In genomic region chr14:29324430-29324782, GRCm38 (mm10) we compare ENCODE assay signal across 15 mouse cellular contexts.
DNase-seq lines count a peak whose midpoint lies in the region; ATAC-seq and TF ChIP-seq lines count a peak whose summit lies in the region.
"Had no signal": no experiment of that assay in that cellular context is flagged by ENCODE, and none has a peak within 500 bp of the region (broad histone marks: within the 10 kb centered on the region; RNA-seq: fewer than 3 reads in every experiment).

No protein-coding gene starts in this region.

- H3K9me3 ChIP-seq in neural tube, embryonic 15.5 days (replicated peaks) = no peaks in the 10 kb centered on the region
- H3K9me3 ChIP-seq: embryonic facial prominence, embryonic 15.5 days; forebrain, embryonic 12.5 days; limb, embryonic 15.5 days had no signal

- intact Hi-C loops in gastrocnemius, adult 2 months (cut with DNase I) = no loop called here

- no peaks in the 10 kb centered on the region for H3K36me3 ChIP-seq in neural tube, embryonic 15.5 days
- H3K36me3 ChIP-seq: embryonic facial prominence, embryonic 15.5 days; forebrain, embryonic 12.5 days; limb, embryonic 15.5 days had no signal

- peak overlapping the region; percentile 73 for H3K27ac ChIP-seq in neural tube, embryonic 15.5 days (replicated peaks)
- H3K27ac ChIP-seq in gastrocnemius, adult 2 months = no peak overlapping the region
- H3K27ac ChIP-seq: embryonic facial prominence, embryonic 15.5 days; forebrain, embryonic 12.5 days; limb, embryonic 15.5 days had no signal

- WGBS in lung, adult 2 months = 83% methylated on average over 5 of the region's 5 CpGs
- WGBS in neural tube, embryonic 15.5 days = 57% methylated on average over 5 of the region's 5 CpGs

- no peak overlapping the region for H3K4me3 ChIP-seq in lung, adult 2 months (replicated peaks; ENCODE audit: extremely low read depth, low read depth, low read length)
- no peak overlapping the region for H3K4me3 ChIP-seq in neural tube, embryonic 15.5 days (replicated peaks)
- H3K4me3 ChIP-seq in gastrocnemius, adult 2 months = no peak overlapping the region
- H3K4me3 ChIP-seq: embryonic facial prominence, embryonic 15.5 days; forebrain, embryonic 12.5 days; limb, embryonic 15.5 days had no signal

- no peak for TF ChIP-seq POLR2A in lung, adult 2 months (IDR thresholded peaks at IDR 0.05; ENCODE audit: borderline replicate concordance, extremely low read depth, low read depth, low read length)

- TF ChIP-seq CTCF in lung, adult 2 months (IDR thresholded peaks at IDR 0.05; ENCODE audit: insufficient read depth, low read length) = no peak
- TF ChIP-seq CTCF in gastrocnemius, adult 2 months (IDR thresholded peaks at IDR 0.05) = no peak

- peak; percentile 13 for DNase-seq in lung, postnatal 10 days
- no peak for DNase-seq in lung, adult 2 months
- DNase-seq in cerebellum, adult 11-12 months = peak; percentile 80
- peak; percentile 87 to 89 for DNase-seq in cerebellum, postnatal 14 days
- no peak for DNase-seq in gastrocnemius, adult 2 months
- DNase-seq in embryo, embryonic 10 days (ENCODE audit: low spot score) = no peak
- DNase-seq: adrenal gland, postnatal 14 days; heart, adult 18-20 months; kidney, postnatal 10 days; lung, embryonic 14.5 days had no signal

- H3K4me2 ChIP-seq in neural tube, embryonic 15.5 days = no peak overlapping the region
- H3K4me2 ChIP-seq: embryonic facial prominence, embryonic 15.5 days; forebrain, embryonic 12.5 days; limb, embryonic 15.5 days; lung, embryonic 14.5 days had no signal

- no peak overlapping the region for H3K9ac ChIP-seq in neural tube, embryonic 15.5 days (replicated peaks)
- H3K9ac ChIP-seq: embryonic facial prominence, embryonic 15.5 days; forebrain, embryonic 12.5 days; limb, embryonic 15.5 days; lung, embryonic 14.5 days had no signal

- 0 out of 2 replicates have a peak, but pooled peaks have one; percentile 11 for ATAC-seq in neural tube, embryonic 15.5 days (ENCODE audit: low FRiP score)
- ATAC-seq: intestine, embryonic 16.5 days had no signal

- no peaks in the 10 kb centered on the region for H3K4me1 ChIP-seq in lung, adult 2 months (ENCODE audit: control insufficient read depth, insufficient read depth, low read length)
- H3K4me1 ChIP-seq in neural tube, embryonic 15.5 days = peaks cover 10% of the 10 kb centered on the region
- H3K4me1 ChIP-seq: embryonic facial prominence, embryonic 15.5 days; forebrain, embryonic 12.5 days; limb, embryonic 15.5 days had no signal

- H3K27me3 ChIP-seq in neural tube, embryonic 15.5 days (replicated peaks) = no peaks in the 10 kb centered on the region
- H3K27me3 ChIP-seq: embryonic facial prominence, embryonic 15.5 days; forebrain, embryonic 12.5 days; limb, embryonic 15.5 days had no signal

Comparison
In these comparisons a context has a peak if more than half of its experiments do, and no peak if none do; other contexts are left out.
1. DNase-seq: peak in lung, postnatal 10 days (single experiment), cerebellum, adult 11-12 months (single experiment) and cerebellum, postnatal 14 days (2 of 2); none in lung, adult 2 months (single experiment), gastrocnemius, adult 2 months (single experiment) and embryo, embryonic 10 days (single experiment).